Mouse (Mus musculus) heart, adult 2 months (tissue): ENCODE measurements at regions not wholly inside any gene's neighbourhood (a gene's known extent, or its start where the extent isn't known, plus 50 kb on each side); places are given as distances from the start of the nearest gene placed in this dataset.

Source experiments
- DNase-seq, 2 experiments: peaks; one replicate each; pipeline ENCODE4 v3.0.0; 2021
- H3K27ac ChIP-seq: fragments of 200-600 bp; 2 replicates; pipeline ENCODE4 v1.8.1; 2022
- H3K27me3 ChIP-seq: fragments of 200-500 bp; 2 replicates; pipeline ENCODE4 v1.6.1; 2012; ENCODE audit warnings: mild to moderate bottlenecking, low read length, inconsistent platforms, mixed read lengths; ENCODE audit not compliant: control insufficient read depth, insufficient read depth
- H3K36me3 ChIP-seq: fragments of 200-500 bp; 2 replicates; pipeline ENCODE4 v1.6.1; 2012; ENCODE audit warnings: low read length, inconsistent platforms; ENCODE audit not compliant: control insufficient read depth, insufficient read depth
- H3K4me1 ChIP-seq: fragments of 200-500 bp; 2 replicates; pipeline ENCODE4 v1.6.1; 2011; ENCODE audit warnings: low read length; ENCODE audit not compliant: control insufficient read depth, insufficient read depth
- H3K4me3 ChIP-seq: fragments of 200-600 bp; 2 replicates; pipeline ENCODE4 v1.8.1; 2022
- H3K79me2 ChIP-seq: fragments of 200-500 bp; replicated peaks from 2 replicates; pipeline ENCODE4 v1.6.1; 2012; ENCODE audit warnings: mild to moderate bottlenecking, inconsistent platforms, low read length, moderate library complexity, mixed read lengths; ENCODE audit not compliant: control insufficient read depth, insufficient read depth
- H3K9ac ChIP-seq: fragments of 200-500 bp; 2 replicates; pipeline ENCODE4 v1.6.1; 2012; ENCODE audit warnings: low read depth, mild to moderate bottlenecking, control low read depth, inconsistent platforms, low read length, mixed read lengths
- CTCF ChIP-seq: fragments of 200-600 bp; IDR thresholded peaks from 2 replicates; pipeline ENCODE4 v1.8.1; 2022; ENCODE audit warnings: antibody characterized with exemption, mild to moderate bottlenecking, moderate library complexity
- EP300 ChIP-seq: fragments of 200-500 bp; IDR thresholded peaks from 2 replicates; pipeline ENCODE4 v1.6.1; 2011; ENCODE audit warnings: low read depth, low read length, control low read depth; ENCODE audit not compliant: insufficient read depth
- POLR2A ChIP-seq: fragments of 200-500 bp; IDR thresholded peaks from 2 replicates; pipeline ENCODE4 v1.6.1; 2011; ENCODE audit warnings: mild to moderate bottlenecking, low read depth, low read length, control low read depth; ENCODE audit not compliant: insufficient read depth
- WGBS: fragments of 180-500 bp; shearing (Covaris S2); methylation state at CpG from one replicate; pipeline ENCODE4 v1.1.7; 2018; 5-methylcytosine and 5-hydroxymethylcytosine counted together
- intact Hi-C: fragments of 180-260 bp; cut with DNase I; formaldehyde crosslinking; loops from one replicate; pipeline ENCODE4 v1.15.1; 2025

GRCm38 (mm10) chr10:91594891-91595290 is 413.8 kb upstream of the Tmpo start:
- 91% methylated on average over 3 of the region's 3 CpGs for WGBS
- no peak for DNase-seq
- Histone ChIP-seq H3K27me3 (no peaks in the 10 kb centered on the region), H3K79me2 (no peaks in the 10 kb centered on the region), H3K4me1 (no peaks in the 10 kb centered on the region), H3K36me3 (no peaks in the 10 kb centered on the region), H3K9ac (no peak overlapping the region), H3K27ac (no peak overlapping the region), H3K4me3 (no peak overlapping the region)
- no peak for TF ChIP-seq CTCF
- no peak for TF ChIP-seq EP300
- no peak for TF ChIP-seq POLR2A
- intact Hi-C loops = no loop called here

DNA sequence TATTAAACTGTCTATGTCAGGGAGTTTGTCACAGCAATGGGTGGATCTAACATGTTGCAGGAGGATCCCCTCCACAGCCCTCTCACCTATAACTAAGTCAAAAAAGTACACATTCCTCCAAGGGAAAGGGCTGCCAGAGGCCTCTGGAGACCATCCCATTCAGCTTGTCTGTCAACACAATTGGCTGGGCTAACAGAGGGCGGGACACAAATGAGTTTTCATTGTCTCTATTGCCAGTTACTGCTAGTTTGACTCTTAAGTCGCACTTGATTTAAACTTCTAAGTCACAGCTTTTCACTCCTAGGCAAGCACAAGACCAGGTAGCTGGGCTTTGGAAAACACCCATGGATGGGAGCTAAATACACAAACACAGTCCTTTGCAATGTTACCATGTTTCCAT is 412.3 kb upstream of the Tmpo start:
- H3K4me3 ChIP-seq = no peak overlapping the region
- no peak overlapping the region for H3K27ac ChIP-seq
- no peaks in the 10 kb centered on the region for H3K27me3 ChIP-seq
- no peaks in the 10 kb centered on the region for H3K36me3 ChIP-seq
- intact Hi-C loops = no loop called here
- TF ChIP-seq CTCF = no peak
- TF ChIP-seq EP300 = no peak
- no peak for TF ChIP-seq POLR2A
- 65% methylated on average over 2 of the region's 2 CpGs for WGBS
- H3K79me2 ChIP-seq = no peaks in the 10 kb centered on the region
- H3K4me1 ChIP-seq = no peaks in the 10 kb centered on the region
- no peak overlapping the region for H3K9ac ChIP-seq
- DNase-seq = no peak

DNA sequence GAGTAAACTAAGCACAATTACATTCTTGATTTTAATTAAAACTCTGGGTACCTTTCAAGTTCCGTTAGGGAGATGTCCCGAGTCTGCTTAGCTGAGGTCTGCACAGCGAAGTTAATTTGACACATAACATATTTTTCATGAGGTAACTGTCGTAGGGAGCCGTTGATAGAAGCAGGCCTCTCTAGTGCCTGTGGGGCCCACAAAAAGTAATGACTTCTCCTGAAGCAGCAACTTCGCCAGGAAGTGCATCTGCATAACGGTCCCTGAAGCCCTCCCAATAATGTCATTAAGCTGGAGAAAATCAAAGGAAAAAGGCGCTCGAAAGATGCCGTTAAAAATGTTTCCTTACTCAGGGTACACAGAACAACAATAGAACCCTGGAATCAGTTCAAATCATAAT is 410.7 kb upstream of the Tmpo start:
- no peak for DNase-seq
- no peak overlapping the region for H3K9ac ChIP-seq
- H3K4me3 ChIP-seq = no peak overlapping the region
- H3K36me3 ChIP-seq = no peaks in the 10 kb centered on the region
- no peaks in the 10 kb centered on the region for H3K4me1 ChIP-seq
- no peak for TF ChIP-seq EP300
- TF ChIP-seq CTCF = no peak
- H3K27me3 ChIP-seq = no peaks in the 10 kb centered on the region
- 78% methylated on average over 10 of the region's 10 CpGs for WGBS
- intact Hi-C loops = no loop called here
- H3K27ac ChIP-seq = no peak overlapping the region
- no peaks in the 10 kb centered on the region for H3K79me2 ChIP-seq

- H3K79me2 ChIP-seq = no peaks in the 10 kb centered on the region
- no peak for DNase-seq
- no peaks in the 10 kb centered on the region for H3K36me3 ChIP-seq
- H3K9ac ChIP-seq = no peak overlapping the region
- TF ChIP-seq CTCF (no peak), POLR2A (no peak), EP300 (no peak)
- no peaks in the 10 kb centered on the region for H3K27me3 ChIP-seq
- 49% methylated on average over 3 of the region's 3 CpGs for WGBS
- no peak overlapping the region for H3K27ac ChIP-seq
- intact Hi-C loops = no loop called here
- no peak overlapping the region for H3K4me3 ChIP-seq
- no peaks in the 10 kb centered on the region for H3K4me1 ChIP-seq
These were observed 410.3 kb upstream of the Tmpo start for GRCm38 (mm10) chr10:91591398-91591811.

DNA sequence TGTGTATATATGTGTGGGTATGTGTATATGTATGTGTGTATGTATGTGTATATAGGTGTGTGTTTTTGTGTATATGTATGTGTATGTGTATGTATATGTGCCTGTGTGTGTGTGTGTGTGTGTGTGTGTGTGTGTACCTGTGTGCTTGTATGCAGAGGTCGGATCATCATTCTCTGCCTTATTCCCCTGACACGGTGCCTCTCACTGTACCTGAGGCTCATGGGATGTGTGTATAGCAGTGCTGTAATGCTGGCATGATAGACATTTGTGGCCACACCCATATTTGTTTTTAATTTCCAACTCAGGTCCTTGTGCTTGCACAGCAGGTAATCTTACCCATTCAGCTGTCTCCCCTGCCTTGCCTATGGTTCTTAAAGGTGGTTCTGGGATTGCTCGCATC is 402.1 kb upstream of the Tmpo start:
- Histone ChIP-seq H3K27ac (no peak overlapping the region), H3K4me1 (no peaks in the 10 kb centered on the region), H3K4me3 (no peak overlapping the region), H3K79me2 (no peaks in the 10 kb centered on the region), H3K27me3 (no peaks in the 10 kb centered on the region), H3K9ac (no peak overlapping the region), H3K36me3 (no peaks in the 10 kb centered on the region)
- TF ChIP-seq POLR2A = no peak
- no peak for TF ChIP-seq EP300
- TF ChIP-seq CTCF = no peak
- 89% methylated on average over 3 of the region's 3 CpGs for WGBS
- no peak for DNase-seq
- intact Hi-C loops = no loop called here

DNA sequence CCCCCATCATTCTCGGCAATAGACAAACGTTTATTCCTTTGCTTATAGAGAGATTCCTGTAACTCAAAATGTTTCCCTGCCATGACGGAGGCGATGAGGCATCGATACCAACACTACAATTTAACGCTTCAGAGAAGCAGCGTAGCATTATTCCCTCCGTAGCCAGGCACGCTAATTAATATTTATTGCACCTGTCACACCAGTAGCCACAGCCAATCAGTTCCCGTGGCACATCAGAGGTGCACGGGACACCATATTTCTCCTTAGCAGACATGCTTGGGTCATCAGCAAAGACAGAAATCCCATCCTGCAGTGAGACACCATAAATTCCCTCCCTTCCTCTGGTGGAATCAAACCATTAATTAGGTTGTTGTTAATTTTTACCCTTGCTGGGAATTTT is 399.8 kb upstream of the Tmpo start:
- Histone ChIP-seq H3K4me3 (no peak overlapping the region), H3K27me3 (no peaks in the 10 kb centered on the region), H3K9ac (no peak overlapping the region), H3K27ac (no peak overlapping the region), H3K79me2 (no peaks in the 10 kb centered on the region), H3K36me3 (no peaks in the 10 kb centered on the region), H3K4me1 (no peaks in the 10 kb centered on the region)
- WGBS = 78% methylated on average over 11 of the region's 11 CpGs
- no peak for DNase-seq
- intact Hi-C loops = no loop called here
- TF ChIP-seq POLR2A = no peak
- TF ChIP-seq CTCF = no peak
- TF ChIP-seq EP300 = no peak
